In the genomic region with DNA sequence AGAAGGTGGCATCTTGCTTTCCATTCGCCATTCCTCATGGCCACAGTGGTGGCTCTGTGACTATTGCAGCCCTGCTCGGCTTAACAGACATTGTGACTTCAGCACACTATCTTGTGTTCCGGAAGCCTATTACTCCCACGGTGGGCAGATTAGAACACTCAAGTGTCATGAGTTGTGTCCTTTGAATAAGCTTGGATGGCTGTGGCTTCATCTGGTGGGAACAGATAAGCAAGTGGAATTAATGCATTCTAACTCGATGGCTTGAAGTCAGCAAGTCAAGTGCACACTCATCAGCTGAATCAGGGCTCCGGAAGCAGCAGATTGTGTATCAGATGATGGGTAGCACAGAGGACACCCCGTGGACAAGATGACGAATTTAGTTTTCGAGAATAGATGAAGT, we compare ENCODE assay signal across 13 mouse cellular contexts. TPM values are rescaled to one million over a fixed set of nuclear protein-coding genes. Genes with fewer than 3 reads are reported as not detected.
DNase-seq lines count a peak whose midpoint lies in the region; ATAC-seq and TF ChIP-seq lines count a peak whose summit lies in the region.
"Had no signal": no experiment of that assay in that cellular context is flagged by ENCODE, and none has a peak within 500 bp of the region (broad histone marks: within the 10 kb centered on the region; RNA-seq: fewer than 3 reads in every experiment).

No protein-coding gene starts in this region.

- TF ChIP-seq POLR2A in thymus, adult 2 months (IDR thresholded peaks at IDR 0.05; ENCODE audit: control insufficient read depth, extremely low read depth, insufficient read depth, low read length, poor library complexity), result no peak

- peaks cover 57% of the 10 kb centered on the region for H3K4me1 ChIP-seq in heart, embryonic 13.5 days
- peaks cover 59 to 61% of the 10 kb centered on the region in 2 experiments for H3K4me1 ChIP-seq in liver, embryonic 14.5 days (replicated peaks; ENCODE audit: control insufficient read depth in 2 of 2, insufficient read depth in 2 of 2, low read length in 1 of 2)
- H3K4me1 ChIP-seq in thymus, adult 2 months (replicated peaks; ENCODE audit: control insufficient read depth, insufficient read depth, low read length), result peaks cover 20% of the 10 kb centered on the region

- peak; percentile 95 for TF ChIP-seq EP300 in liver, embryonic 14.5 days (IDR thresholded peaks at IDR 0.05; ENCODE audit: low read depth)

- 37% methylated on average over 9 of the region's 9 CpGs for WGBS in heart, embryonic 13.5 days
- WGBS in liver, embryonic 14.5 days (ENCODE audit: insufficient replicate concordance), result 13% methylated on average over 9 of the region's 9 CpGs
- 90% methylated on average over 9 of the region's 9 CpGs for WGBS in thymus, adult 2 months

- intact Hi-C loops in heart, postnatal 25 days (cut with DNase I), result no loop called here

- no peaks in the 10 kb centered on the region for H3K9me3 ChIP-seq in heart, embryonic 13.5 days
- H3K9me3 ChIP-seq in liver, embryonic 14.5 days (ENCODE audit: control insufficient read depth, low read length), result no peaks in the 10 kb centered on the region
- H3K9me3 ChIP-seq: lung, embryonic 15.5 days; neural tube, embryonic 13.5 days had no signal

- TF ChIP-seq CTCF in liver, embryonic 14.5 days (IDR thresholded peaks at IDR 0.05; ENCODE audit: low read depth), result no peak
- TF ChIP-seq CTCF in thymus, adult 2 months (IDR thresholded peaks at IDR 0.05; ENCODE audit: borderline replicate concordance, control insufficient read depth, extremely low read depth, insufficient read depth, low read length, poor library complexity), result no peak

- no peak for ATAC-seq in heart, embryonic 13.5 days (ENCODE audit: extremely low read depth, insufficient number of reproducible peaks, low FRiP score, low TSS enrichment)
- ATAC-seq in erythroblast, adult 5-6 weeks (replicated peaks; ENCODE audit: low FRiP score, poor library complexity, severe bottlenecking), result peak; percentile 82
- ATAC-seq in liver, embryonic 14.5 days (ENCODE audit: insufficient read depth), result peak; percentile 86
- ATAC-seq: forebrain, embryonic 16.5 days; hindbrain, embryonic 16.5 days had no signal

- no peaks in the 10 kb centered on the region for H3K27me3 ChIP-seq in heart, embryonic 13.5 days (replicated peaks)
- no peaks in the 10 kb centered on the region for H3K27me3 ChIP-seq in liver, embryonic 14.5 days (ENCODE audit: control insufficient read depth, insufficient read depth, low read length)
- H3K27me3 ChIP-seq in thymus, adult 2 months (ENCODE audit: control insufficient read depth, insufficient read depth, low read length), result no peaks in the 10 kb centered on the region
- H3K27me3 ChIP-seq: lung, embryonic 15.5 days; neural tube, embryonic 13.5 days had no signal

- H3K4me3 ChIP-seq in heart, embryonic 13.5 days, result no peak overlapping the region
- H3K4me3 ChIP-seq in liver, embryonic 14.5 days (ENCODE audit: insufficient read depth in 1 of 2, low read depth in 2 of 2, low read length in 2 of 2), result no peak overlapping the region; a peak in 1 of 4 replicates
- H3K4me3 ChIP-seq in thymus, adult 2 months (ENCODE audit: control insufficient read depth, insufficient read depth, low read length), result no peak overlapping the region
- H3K4me3 ChIP-seq: lung, embryonic 15.5 days; neural tube, embryonic 13.5 days had no signal

- H3K27ac ChIP-seq in heart, embryonic 13.5 days (replicated peaks), result peak overlapping the region; percentile 20; the same call in 1 of the 2 replicates
- H3K27ac ChIP-seq in liver, embryonic 14.5 days, result peak overlapping the region; percentile 81
- no peak overlapping the region for H3K27ac ChIP-seq in thymus, adult 2 months (ENCODE audit: control insufficient read depth, insufficient read depth, low read length)
- H3K27ac ChIP-seq: lung, embryonic 15.5 days; neural tube, embryonic 13.5 days had no signal

- H3K36me3 ChIP-seq in heart, embryonic 13.5 days, result peaks cover 10% of the 10 kb centered on the region
- H3K36me3 ChIP-seq in liver, embryonic 14.5 days (replicated peaks; ENCODE audit: control insufficient read depth, insufficient read depth, low read depth), result peaks cover 7% of the 10 kb centered on the region
- peaks cover 28% of the 10 kb centered on the region for H3K36me3 ChIP-seq in thymus, adult 2 months (ENCODE audit: control insufficient read depth, insufficient read depth, low read length)
- H3K36me3 ChIP-seq: lung, embryonic 15.5 days; neural tube, embryonic 13.5 days had no signal

- no peak overlapping the region for H3K4me2 ChIP-seq in heart, embryonic 13.5 days
- H3K4me2 ChIP-seq in liver, embryonic 14.5 days (ENCODE audit: low read depth), result peak overlapping the region; percentile 55
- H3K4me2 ChIP-seq: lung, embryonic 15.5 days; neural tube, embryonic 13.5 days had no signal

- H3K9ac ChIP-seq in heart, embryonic 13.5 days, result no peak overlapping the region
- H3K9ac ChIP-seq in liver, embryonic 14.5 days (replicated peaks), result peak overlapping the region; percentile 37; the same call in 1 of the 2 replicates
- H3K9ac ChIP-seq: lung, embryonic 15.5 days; neural tube, embryonic 13.5 days had no signal

- no peak for DNase-seq in heart, postnatal 25 days (ENCODE audit: low spot score)
- DNase-seq in 416B (ENCODE audit: low read depth), result peak; percentile 94
- DNase-seq in liver, embryonic 14.5 days (ENCODE audit: low read depth in 3 of 3, low spot score in 3 of 3), result peak; percentile 82 to 88 (median 82)
- DNase-seq in cerebellum, postnatal 10 days, result no peak
- no peak for DNase-seq in layer of hippocampus, postnatal 14 days (ENCODE audit: low spot score in 2 of 2)
- DNase-seq in thymus, adult 2 months, result no peak
- DNase-seq: cerebellum, adult 11-12 months had no signal

RNA-seq across cellular contexts. Expression of a gene that starts 23.5 kb away (rescaled TPM):
- 13.0 and 14.5 TPM in 2 replicates for polyA plus RNA-seq in heart, embryonic 13.5 days (2015; fragmentation: Nextera tagmentation; extraction: Ambion mirVana)
- 1 to 10 TPM; 4.1 to 5.3 TPM for total RNA-seq in heart, postnatal 25 days (2021)
- total RNA-seq in erythroblast, adult 5-6 weeks (2015; ENCODE audit: low replicate concordance), result 18.3 and 27.6 TPM in 2 replicates
- total RNA-seq in erythroblast, adult 5-6 weeks (2017; ENCODE audit: low replicate concordance), result 21.5 and 34.1 TPM in 2 replicates
- 5.1 and 8.8 TPM in 2 replicates for polyA plus RNA-seq in liver, embryonic 14.5 days (2012; rRNA removed)
- 10.6 and 11.5 TPM in 2 replicates for polyA plus RNA-seq in liver, embryonic 14.5 days (2014; fragmentation: Nextera tagmentation; extraction: Ambion mirVana)
- total RNA-seq in layer of hippocampus, postnatal 14 days (2021), result 1 to 10 TPM; 3.6 to 5.3 TPM
- 13.9 and 16.0 TPM in 2 replicates for polyA plus RNA-seq in thymus, adult 2 months (2012; rRNA removed)

RNA-seq across cellular contexts. Expression of a gene that starts 39.6 kb away (rescaled TPM):
- 85.4 and 105 TPM in 2 replicates for polyA plus RNA-seq in heart, embryonic 13.5 days (2015; fragmentation: Nextera tagmentation; extraction: Ambion mirVana)
- 10 to 100 TPM; 92.8 to 96.6 TPM for total RNA-seq in heart, postnatal 25 days (2021)
- total RNA-seq in erythroblast, adult 5-6 weeks (2015; ENCODE audit: low replicate concordance), result 31.6 and 47.8 TPM in 2 replicates
- total RNA-seq in erythroblast, adult 5-6 weeks (2017; ENCODE audit: low replicate concordance), result 45.0 and 49.3 TPM in 2 replicates
- 31.3 and 35.2 TPM in 2 replicates for polyA plus RNA-seq in liver, embryonic 14.5 days (2012; rRNA removed)
- 54.3 and 60.1 TPM in 2 replicates for polyA plus RNA-seq in liver, embryonic 14.5 days (2014; fragmentation: Nextera tagmentation; extraction: Ambion mirVana)
- 10 to 100 TPM; 62.9 to 65.8 TPM for total RNA-seq in layer of hippocampus, postnatal 14 days (2021)
- 39.0 and 45.9 TPM in 2 replicates for polyA plus RNA-seq in thymus, adult 2 months (2012; rRNA removed)

Comparison
In these comparisons a context has a peak if more than half of its experiments do, and no peak if none do; other contexts are left out.
1. DNase-seq: peak in 416B (single experiment) and liver, embryonic 14.5 days (3 of 3); none in heart, postnatal 25 days (single experiment), cerebellum, postnatal 10 days (0 of 2), layer of hippocampus, postnatal 14 days (0 of 2) and thymus, adult 2 months (single experiment).